ENCODE assay signal across 20 mouse cellular contexts in genomic region chr17:56936731-56937130, GRCm38 (mm10). TPM values are rescaled to one million over a fixed set of nuclear protein-coding genes. Genes with fewer than 3 reads are reported as not detected.
"Had no signal": no experiment of that assay in that cellular context is flagged by ENCODE, and none has a peak within 500 bp of the region (broad histone marks: within the 10 kb centered on the region; RNA-seq: fewer than 3 reads in every experiment).

No protein-coding gene starts in this region.

- DNase-seq: left cerebral cortex, postnatal 4 days; liver; liver, embryonic 13.5 days; lung, adult 18-20 months; lung, adult 2 months; lung, embryonic 14.5 days; lung, postnatal 10 days; lung, postnatal 14 days; lung, postnatal 36 days; lung, postnatal 4 days; midbrain, embryonic 14.5 days had no signal

RNA-seq across cellular contexts. Expression of gene Acer1, which starts 45.2 kb away (rescaled TPM):
- total RNA-seq: left cerebral cortex, postnatal 10 days; left cerebral cortex, postnatal 14 days; left cerebral cortex, postnatal 25 days; left cerebral cortex, postnatal 36 days; left cerebral cortex, postnatal 4 days; liver, adult 2 months; megakaryocyte progenitor cell, adult 5-6 weeks; megakaryocyte-erythroid progenitor cell, adult 5-6 weeks; midbrain, postnatal 0 days; monocyte, adult 5-6 weeks had no signal
